Mouse (Mus musculus) embryonic facial prominence, embryonic 12.5 days (tissue): Measurements from ENCODE around the gene Shld2. TPM values are rescaled to one million over a fixed set of nuclear protein-coding genes. Genes with fewer than 3 reads are reported as not detected.

Experiments used
- polyA plus RNA-seq: library from polyadenylated mRNA; unstranded; fragments of >200 nt; fragmentation: Nextera tagmentation; extraction: Ambion mirVana; gene quantifications from 2 replicates; pipeline ENCODE4 v1.2.1, GENCODE M21; 2016

Gene Shld2
- polyA plus RNA-seq, 1 experiment from 2014 or later = 17.9 TPM

Other genes starting within 250 kb of the Shld2 start
- gene Anxa8, start 224.5 kb downstream of the Shld2 start, polyA plus RNA-seq = 6.8 and 7.9 TPM in 2 replicates
- not detected in 2 replicates for gene A630023A22Rik, start 207.7 kb downstream of the Shld2 start, polyA plus RNA-seq
- 0.15 and 0.18 TPM in 2 replicates for gene Npy4r, start 158.0 kb downstream of the Shld2 start, polyA plus RNA-seq
- gene Gprin2, start 108.8 kb downstream of the Shld2 start, polyA plus RNA-seq = 1.9 and 2.1 TPM in 2 replicates
- 0.18 and 0.23 TPM in 2 replicates for gene Syt15, start 90.9 kb downstream of the Shld2 start, polyA plus RNA-seq
- 102 and 103 TPM in 2 replicates for gene Glud1, start 234 bp upstream of the Shld2 start, polyA plus RNA-seq
- not detected in 2 replicates for gene Fam25c, start 44.9 kb upstream of the Shld2 start, polyA plus RNA-seq
- 67.0 and 95.6 TPM in 2 replicates for gene Sncg, start 64.3 kb upstream of the Shld2 start, polyA plus RNA-seq
- 8.1 and 8.7 TPM in 2 replicates for gene Mmrn2, start 65.0 kb upstream of the Shld2 start, polyA plus RNA-seq
- 71.4 TPM in 2 replicates for gene Bmpr1a, start 192.8 kb upstream of the Shld2 start, polyA plus RNA-seq
- gene 9230112D13Rik, start 212.3 kb upstream of the Shld2 start, polyA plus RNA-seq = not detected in 2 replicates